Mouse (Mus musculus): ENCODE results near the gene Car15.

Gene Car15

GRCm38 (mm10) chr16:17833681-17834399 lies 4.3 kb downstream of the Car15 start:
- no peak for DNase-seq (ENCODE audit: extremely low read depth, low read depth, low spot score)

- no peak for DNase-seq (ENCODE audit: extremely low read depth, low read depth, low spot score)
Observed at GRCm38 (mm10) chr16:17833321-17833680, 4.9 kb downstream of the Car15 start.

DNA sequence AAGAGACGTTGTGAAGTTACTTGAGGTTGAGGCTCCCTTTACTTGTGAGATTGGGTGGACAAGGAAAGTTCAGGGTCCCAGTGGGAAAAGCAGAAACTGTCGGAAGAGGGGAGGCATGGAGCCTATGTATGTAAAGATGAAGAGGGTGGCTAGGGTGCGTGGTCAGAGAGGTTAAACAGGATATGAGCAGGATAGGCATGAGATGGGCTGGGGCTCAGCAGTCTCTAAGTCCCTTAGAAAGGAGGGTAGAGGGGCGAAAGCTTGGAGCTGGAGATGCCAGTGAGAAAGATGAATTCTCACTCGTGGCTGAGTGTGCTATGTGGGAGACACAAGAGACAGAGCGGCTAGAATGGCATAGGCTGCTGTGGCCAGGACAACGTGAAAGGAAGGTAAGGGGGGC lies 5.3 kb downstream of the Car15 start, which contains the start of gene B830017H08Rik:
TSS of gene B830017H08Rik (plus strand) at position 301 of the 400 bp plus-strand sequence.
- DNase-seq (ENCODE audit: extremely low read depth, low read depth, low spot score) = no peak

GRCm38 (mm10) chr16:17831781-17832180 lies 6.4 kb downstream of the Car15 start:
- DNase-seq (ENCODE audit: extremely low read depth, low read depth, low spot score) = no peak

DNA sequence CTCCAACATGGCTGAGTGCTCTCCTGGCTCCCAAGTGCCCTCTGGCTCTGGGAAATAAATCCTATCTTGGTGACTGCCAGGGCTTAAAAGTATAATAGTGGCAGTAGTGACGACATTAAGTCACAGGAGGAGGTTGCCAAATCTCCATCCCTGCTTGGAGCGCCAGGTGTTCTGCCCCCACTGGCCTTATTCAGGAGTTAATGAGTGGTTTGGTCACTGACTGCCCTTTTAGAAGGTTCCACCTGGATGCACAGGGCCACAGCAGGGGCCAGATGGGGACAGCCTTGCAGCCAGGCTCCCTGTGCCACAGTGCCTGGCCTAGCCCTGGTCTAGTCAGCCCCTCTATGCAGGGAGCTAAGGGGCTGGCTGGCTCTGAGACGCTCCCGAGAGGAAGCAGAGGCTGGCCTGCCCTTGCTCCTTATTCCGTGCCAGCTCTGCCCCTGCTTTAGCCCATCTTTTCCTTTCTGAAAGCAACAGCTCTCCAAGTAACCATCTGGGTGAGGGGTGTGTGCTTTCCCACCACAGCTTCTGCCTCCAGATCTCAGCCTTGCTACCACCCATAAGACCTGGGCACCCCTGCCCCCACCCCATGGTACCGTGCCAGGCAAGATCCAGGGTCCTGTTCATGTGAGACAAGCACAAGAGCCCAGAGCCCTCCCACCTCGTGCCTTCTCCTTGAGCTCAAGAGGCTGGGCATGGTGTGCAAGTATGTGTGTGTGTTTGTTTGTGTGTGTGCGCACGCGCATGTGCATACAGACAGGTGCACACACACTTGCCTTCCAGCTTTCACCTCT lies 7.6 kb downstream of the Car15 start:
- no peak for DNase-seq (ENCODE audit: extremely low read depth, low read depth, low spot score)

DNA sequence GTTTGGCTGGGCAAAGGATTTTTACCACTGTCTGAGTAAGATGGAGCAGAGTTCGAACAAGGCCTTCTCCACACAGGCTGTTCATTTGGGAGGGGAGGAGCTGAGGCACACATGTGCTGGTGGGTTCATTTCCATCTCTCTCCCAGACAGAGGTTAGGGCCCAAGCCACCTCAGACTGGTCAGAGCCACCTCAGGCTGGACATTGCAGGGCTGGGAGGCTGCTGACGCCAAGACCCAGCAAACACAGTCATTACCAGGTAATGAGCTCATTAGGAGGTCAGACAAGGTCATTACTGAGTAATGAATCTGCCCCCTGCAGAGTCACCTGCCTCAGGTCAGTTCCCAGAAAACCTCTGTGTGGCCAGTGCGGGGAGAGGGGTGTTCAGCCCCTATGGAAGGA lies 9.3 kb downstream of the Car15 start:
- DNase-seq (ENCODE audit: extremely low read depth, low read depth, low spot score) = no peak

DNA sequence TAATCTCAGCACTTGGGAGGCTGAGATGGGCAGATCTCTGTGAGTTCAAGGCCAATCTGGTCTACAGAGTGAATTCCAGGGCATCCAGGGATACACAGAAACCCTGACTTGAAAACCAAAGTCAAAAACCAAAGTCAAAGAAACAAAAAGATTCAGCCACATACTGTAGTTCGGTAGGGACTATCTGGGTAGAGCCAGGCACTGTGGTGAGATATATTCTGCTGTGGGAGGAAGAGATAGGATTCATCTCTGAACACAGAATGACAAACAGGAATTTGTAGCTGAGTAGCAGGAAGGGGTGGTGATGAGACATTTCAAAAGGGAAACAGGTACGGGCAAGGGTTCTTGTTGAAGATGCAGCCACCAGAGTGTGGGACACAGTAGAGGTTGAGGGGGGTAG lies 9.9 kb downstream of the Car15 start:
- no peak for DNase-seq (ENCODE audit: extremely low read depth, low read depth, low spot score)

GRCm38 (mm10) chr16:17826500-17826899 lies 11.7 kb downstream of the Car15 start:
- no peak for DNase-seq (ENCODE audit: extremely low read depth, low read depth, low spot score)

GRCm38 (mm10) chr16:17816528-17816927 lies 21.6 kb downstream of the Car15 start:
- peak; percentile 50 for DNase-seq (ENCODE audit: extremely low read depth, low read depth, low spot score)

DNA sequence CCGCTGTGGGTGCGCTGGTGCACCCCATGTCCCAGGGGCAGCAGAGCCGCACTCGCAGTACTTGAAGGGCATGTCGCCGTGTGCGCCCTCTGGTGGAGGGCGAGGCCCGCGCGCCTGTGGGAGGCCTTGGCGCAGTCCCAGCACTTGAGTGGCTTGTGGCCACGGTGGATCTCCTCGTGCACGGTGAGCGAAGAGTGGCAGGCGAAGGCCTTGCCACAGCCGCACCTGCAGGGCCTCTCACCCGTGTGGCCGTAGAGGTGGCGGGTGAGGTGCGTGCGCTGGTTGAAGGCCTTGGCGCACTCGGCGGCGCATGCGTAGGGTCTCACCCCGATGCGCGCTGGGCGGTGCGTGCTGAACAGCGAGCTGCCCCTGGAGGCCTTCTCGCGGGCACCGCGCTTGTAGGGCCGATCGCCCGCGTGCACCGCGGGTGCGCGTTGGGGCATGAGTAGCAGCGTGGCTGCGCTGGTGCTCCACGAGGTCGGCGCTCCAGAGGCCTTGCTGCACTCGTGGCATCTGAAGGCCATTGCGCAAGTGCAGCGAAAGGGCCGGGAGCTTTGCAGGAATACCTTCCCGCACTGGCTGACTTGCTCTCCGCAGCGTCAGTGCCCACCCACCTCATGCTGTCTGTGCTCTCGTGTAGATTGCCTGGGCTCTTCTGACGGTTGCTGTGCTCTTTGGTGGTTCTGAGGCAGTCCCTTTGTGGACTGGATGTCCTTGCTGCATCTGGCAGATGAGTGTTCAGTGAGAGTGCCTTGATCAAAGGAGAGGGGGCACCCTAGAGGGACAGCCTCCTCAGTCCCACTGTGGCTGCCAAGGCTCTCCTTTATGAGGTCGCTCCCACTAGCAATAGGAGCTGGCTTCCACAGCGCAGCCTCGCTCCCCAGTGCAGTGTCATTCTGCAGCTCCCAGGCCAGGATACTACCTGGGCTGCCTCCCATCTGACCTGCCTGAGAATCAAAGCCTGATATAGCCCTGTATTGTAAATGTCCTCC lies 22.5 kb downstream of the Car15 start:
- no peak for DNase-seq (ENCODE audit: extremely low read depth, low read depth, low spot score)

GRCm38 (mm10) chr16:17813173-17813572 lies 25.0 kb downstream of the Car15 start:
- no peak for DNase-seq (ENCODE audit: extremely low read depth, low read depth, low spot score)

- no peak for DNase-seq (ENCODE audit: extremely low read depth, low read depth, low spot score)
Observed at GRCm38 (mm10) chr16:17812120-17812519, 26.0 kb downstream of the Car15 start.

DNA sequence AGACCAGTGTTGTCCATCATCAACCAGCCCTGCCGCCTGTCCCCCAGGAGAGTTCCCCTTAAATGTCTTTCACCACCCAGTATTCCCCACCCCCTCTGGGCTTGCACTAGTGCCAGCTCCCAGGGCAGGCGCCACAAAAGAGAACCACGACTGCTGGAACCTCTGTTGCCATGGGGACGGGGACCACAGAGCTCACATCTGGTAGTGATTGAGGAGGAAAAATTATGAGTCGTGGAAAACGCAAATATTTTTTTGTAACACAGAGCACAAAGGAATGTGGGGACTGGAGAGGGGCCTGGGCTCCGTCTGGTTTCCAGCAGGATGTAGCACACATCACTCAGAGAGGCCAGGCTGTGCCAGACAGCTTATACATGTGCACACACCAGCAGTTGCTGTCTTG lies 28.5 kb downstream of the Car15 start:
- DNase-seq (ENCODE audit: extremely low read depth, low read depth, low spot score) = no peak

- no peak for DNase-seq (ENCODE audit: extremely low read depth, low read depth, low spot score)
Observed at GRCm38 (mm10) chr16:17809125-17809524, 29.0 kb downstream of the Car15 start.

GRCm38 (mm10) chr16:17807192-17808009 lies 30.8 kb downstream of the Car15 start:
- DNase-seq (ENCODE audit: extremely low read depth, low read depth, low spot score) = no peak

DNA sequence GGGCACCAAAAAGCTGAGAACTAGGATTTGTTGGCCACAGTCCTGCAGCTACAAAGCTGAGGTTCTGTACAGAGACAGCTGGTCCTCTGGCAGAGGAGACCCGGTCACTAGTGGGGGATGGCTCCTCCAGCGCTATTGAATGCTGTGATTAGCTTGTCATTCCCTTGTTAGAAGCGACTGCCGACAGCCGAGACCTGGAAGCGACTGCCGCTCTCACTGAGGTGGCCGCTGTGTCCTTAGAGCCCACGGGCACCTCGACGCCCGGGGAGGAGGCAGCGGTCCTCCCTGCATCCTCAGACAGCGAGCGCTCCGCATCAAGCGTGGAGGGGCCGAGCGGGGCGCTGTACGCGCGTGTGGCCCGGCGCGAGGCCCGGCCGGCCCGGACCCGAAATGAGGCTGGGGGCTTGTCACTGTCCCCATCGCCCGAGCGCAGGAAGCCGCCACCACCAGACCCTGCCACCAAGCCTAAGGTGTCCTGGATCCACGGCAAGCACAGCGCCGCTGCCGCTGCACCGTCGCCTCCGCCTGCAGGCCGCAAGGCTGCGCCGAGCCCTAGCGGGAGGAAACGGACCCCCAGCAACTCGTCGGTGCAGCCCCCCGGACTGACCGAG lies 31.5 kb downstream of the Car15 start:
- DNase-seq (ENCODE audit: extremely low read depth, low read depth, low spot score) = no peak

DNA sequence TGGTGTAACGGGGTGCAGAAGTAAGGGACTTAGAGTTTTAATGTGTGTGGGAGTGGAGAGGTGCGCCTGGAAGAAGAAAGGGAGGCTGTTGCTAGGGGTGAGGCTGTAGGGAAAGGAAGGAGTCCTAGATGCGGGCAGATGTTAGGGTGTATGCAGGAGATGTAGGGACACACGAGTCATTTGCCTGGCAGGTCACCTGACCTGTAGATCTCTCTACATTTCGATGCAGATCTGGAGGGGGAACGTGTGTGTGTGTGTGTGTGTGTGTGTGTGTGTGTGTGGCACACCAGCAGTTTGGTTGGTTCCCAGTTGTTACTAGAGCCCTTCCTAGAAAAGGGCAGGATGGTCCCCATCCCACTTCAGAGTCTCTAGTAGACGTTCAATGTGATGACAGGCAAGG lies 33.2 kb downstream of the Car15 start:
- no peak for DNase-seq (ENCODE audit: extremely low read depth, low read depth, low spot score)

GRCm38 (mm10) chr16:17804449-17804912 lies 33.7 kb downstream of the Car15 start:
- no peak for DNase-seq (ENCODE audit: extremely low read depth, low read depth, low spot score)

DNA sequence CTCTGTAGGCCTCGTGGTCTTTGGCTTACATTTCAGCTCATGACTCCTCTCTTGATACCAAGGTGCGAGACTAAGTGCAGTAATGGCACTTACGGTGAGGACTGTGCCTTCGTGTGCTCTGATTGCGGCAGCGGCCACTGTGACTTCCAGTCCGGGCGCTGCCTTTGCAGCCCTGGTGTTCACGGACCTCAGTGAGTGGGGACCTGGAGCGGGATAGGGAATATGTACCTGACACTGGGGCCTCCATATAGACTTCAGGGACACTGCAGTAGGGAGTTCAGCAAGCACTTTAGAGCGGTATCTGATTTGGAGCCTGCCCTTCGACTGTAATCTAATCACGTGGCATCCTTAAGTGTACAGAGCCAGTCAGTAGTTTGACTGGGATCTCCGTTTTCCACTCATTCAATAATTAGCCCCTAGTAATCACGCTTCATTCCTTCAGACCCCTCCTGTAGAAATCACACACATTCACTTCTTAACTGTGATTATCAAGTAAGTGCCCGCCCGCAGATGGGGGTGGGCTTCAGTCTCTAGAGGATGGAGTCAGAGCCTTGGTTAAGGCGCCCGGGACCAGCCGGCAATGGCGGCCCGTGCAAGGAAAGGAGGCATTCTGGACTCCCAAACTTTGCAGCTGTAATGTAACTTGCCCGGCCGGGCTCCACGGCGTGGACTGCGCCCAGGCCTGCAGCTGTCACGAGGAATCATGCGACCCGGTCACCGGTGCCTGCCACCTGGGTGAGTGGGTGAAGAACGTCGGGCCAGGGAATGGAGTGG lies 34.3 kb downstream of the Car15 start:
- DNase-seq (ENCODE audit: extremely low read depth, low read depth, low spot score) = no peak
